Mouse (Mus musculus) skeletal muscle tissue, postnatal 0 days (tissue): ENCODE results near the gene Ppm1a. TPM values are rescaled to one million over a fixed set of nuclear protein-coding genes. Genes with fewer than 3 reads are reported as not detected.

Source experiments
- polyA plus RNA-seq: library from polyadenylated mRNA; unstranded; fragments of >200 nt; fragmentation: Nextera tagmentation; extraction: Ambion mirVana; gene quantifications from 2 replicates; pipeline ENCODE4 v1.2.1, GENCODE M21; 2015

Gene Ppm1a
- polyA plus RNA-seq, result 75.2 and 77.2 TPM in 2 replicates

DNA sequence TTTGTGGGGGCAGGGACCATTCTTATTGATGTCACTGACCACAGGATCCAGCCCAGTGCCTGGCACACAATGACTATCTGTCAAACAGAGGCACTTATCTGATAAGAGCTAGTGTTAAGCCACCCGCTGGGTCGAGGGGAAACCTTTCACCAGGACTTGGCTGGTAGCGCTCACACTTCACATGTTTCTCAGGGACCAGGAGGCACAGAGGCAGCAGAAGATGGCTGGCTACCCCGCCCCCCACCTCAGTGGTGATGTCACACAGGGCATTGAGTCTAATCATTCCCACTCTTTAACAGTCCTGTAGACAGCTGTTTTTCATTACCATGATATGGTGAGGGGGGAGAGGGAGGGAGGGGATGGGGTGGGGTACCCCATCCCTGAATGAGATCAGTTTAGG, at the start of gene Ppm1a:
Gene Ppm1a (plus strand): TSS at position 370 of the 400 bp plus-strand sequence.

Other genes with a start within 250 kb of the Ppm1a start
- 5.4 and 5.9 TPM in 2 replicates for gene Pcnx4, start 221.1 kb upstream of the Ppm1a start, polyA plus RNA-seq
- gene Gm4756, start 107.8 kb upstream of the Ppm1a start, polyA plus RNA-seq, result not detected in 2 replicates
- 54.9 and 61.8 TPM in 2 replicates for gene Dhrs7, start 92.5 kb upstream of the Ppm1a start, polyA plus RNA-seq
- not detected in 2 replicates for gene Six6, start 182.4 kb downstream of the Ppm1a start, polyA plus RNA-seq
- 2.4 and 3.2 TPM in 2 replicates for gene 4930447C04Rik, start 183.3 kb downstream of the Ppm1a start, polyA plus RNA-seq